Mouse (Mus musculus): ENCODE data around the gene Scgb1b27. TPM values are rescaled to one million over a fixed set of nuclear protein-coding genes. Genes with fewer than 3 reads are reported as not detected.
A peak's percentile ranks its signal among the peaks of the same experiment; 100 is the strongest.
"Not testable (repeated sequence)": the region's sequence is repeated elsewhere in the genome, so short reads cannot be mapped to it uniquely, and the experiment has no call there.

Gene Scgb1b27
- not detected in 2 replicates for polyA plus RNA-seq (2014; fragmentation: Nextera tagmentation; extraction: Ambion mirVana)

DNA sequence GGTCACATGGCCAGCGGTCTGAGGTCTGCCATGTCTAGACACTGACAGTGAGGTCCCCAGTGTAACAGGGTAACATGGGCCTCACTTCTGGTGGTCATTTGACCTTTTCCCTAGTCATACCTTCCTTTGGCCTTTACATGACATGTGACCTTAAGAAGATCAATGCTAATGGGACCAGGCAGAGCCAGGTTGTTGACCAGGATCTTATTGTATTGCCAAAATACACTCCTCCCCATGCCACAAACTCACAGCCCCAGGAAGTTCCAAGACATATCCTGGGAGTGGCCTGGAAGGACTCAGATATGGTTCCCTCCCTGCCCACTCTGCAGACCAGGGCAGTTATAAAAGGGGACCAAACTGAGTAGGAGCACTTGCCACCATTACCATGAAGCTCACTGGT lies at the start of gene Scgb1b27:
Gene Scgb1b27 (plus strand): TSS at position 301 of the 400 bp plus-strand sequence.
- H3K9me3 ChIP-seq (ENCODE audit: control insufficient read depth, low read length); H3K27me3 ChIP-seq (ENCODE audit: control insufficient read depth, insufficient read depth, low read length); H3K4me1 ChIP-seq (replicated peaks; ENCODE audit: control insufficient read depth, insufficient read depth, low read length); ATAC-seq (ENCODE audit: low FRiP score); H3K4me3 ChIP-seq (ENCODE audit: low read depth, low read length); H3K36me3 ChIP-seq (ENCODE audit: control insufficient read depth, insufficient read depth, low read length); DNase-seq (ENCODE audit: low spot score); H3K4me2 ChIP-seq (replicated peaks; ENCODE audit: low read depth, low read length); H3K9ac ChIP-seq (ENCODE audit: low read depth, low read length); H3K27ac ChIP-seq (ENCODE audit: low read depth, low read length): not testable (repeated sequence)
- 100% methylated on average over 1 of the region's 1 CpGs for WGBS

DNA sequence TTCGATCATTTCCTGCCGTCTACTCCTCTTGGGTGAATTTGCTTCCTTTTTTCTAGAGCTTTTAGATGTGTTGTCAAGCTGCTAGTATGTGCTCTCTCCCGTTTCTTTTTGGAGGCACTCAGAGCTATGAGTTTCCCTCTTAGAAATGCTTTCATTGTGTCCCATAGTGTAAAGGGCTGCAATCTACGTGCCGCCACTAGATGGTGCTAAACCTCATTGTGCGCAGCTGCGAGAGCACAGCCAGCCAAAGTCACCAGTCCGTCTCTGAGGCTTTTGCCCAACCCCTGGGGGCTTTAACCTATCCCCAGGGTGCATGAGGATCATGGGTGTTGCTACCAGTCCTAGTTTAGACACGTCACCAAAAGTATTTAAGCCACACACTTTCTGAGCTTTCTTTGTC lies 39.0 kb upstream of the Scgb1b27 start:
- 29% methylated on average over 8 of the region's 9 CpGs for WGBS

DNA sequence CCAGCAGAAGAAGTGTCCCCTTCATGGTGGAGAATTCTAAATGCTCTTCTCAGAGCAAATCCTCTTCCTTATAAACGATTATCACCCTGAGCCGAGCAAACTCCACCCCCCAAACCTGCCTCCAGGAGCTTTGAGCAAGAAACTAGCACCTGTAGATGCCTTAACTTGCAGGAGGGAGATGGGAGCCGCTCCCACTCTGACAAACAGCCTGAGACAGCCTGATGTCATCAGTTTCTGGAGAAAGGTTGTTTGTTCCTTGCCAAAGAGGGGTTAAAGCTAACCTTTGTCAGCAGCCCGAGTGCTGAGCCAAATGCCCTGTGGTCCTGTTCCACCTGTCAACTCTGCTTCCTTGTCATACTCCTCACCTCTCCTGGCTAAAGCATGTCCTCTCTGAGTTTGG lies 7.4 kb upstream of the Scgb1b27 start, which contains the start of gene Scgb2b27:
Gene Scgb2b27 (minus strand): TSS at position 101 of the 400 bp plus-strand sequence.
- Histone ChIP-seq H3K4me2 (replicated peaks; ENCODE audit: low read depth, low read length) (no peak within 1 kb of the TSS), H3K4me1 (replicated peaks; ENCODE audit: control insufficient read depth, insufficient read depth, low read length) (no peaks in the 10 kb centered on the region), H3K4me3 (ENCODE audit: low read depth, low read length) (no peak within 1 kb of the TSS), H3K9ac (ENCODE audit: low read depth, low read length) (no peak within 1 kb of the TSS), H3K27me3 (ENCODE audit: control insufficient read depth, insufficient read depth, low read length) (no peaks in the 10 kb centered on the region), H3K9me3 (ENCODE audit: control insufficient read depth, low read length) (peaks cover 15% of the 10 kb centered on the region), H3K27ac (ENCODE audit: low read depth, low read length) (no peak within 1 kb of the TSS), H3K36me3 (ENCODE audit: control insufficient read depth, insufficient read depth, low read length) (no peaks in the 10 kb centered on the region)
- WGBS: 81% methylated on average over 4 of the region's 4 CpGs
- DNase-seq (ENCODE audit: low spot score) (no peak), ATAC-seq (ENCODE audit: low FRiP score) (no peak)

More for the DNA sequence above, 39.0 kb upstream of the Scgb1b27 start:
- H3K4me3 ChIP-seq (ENCODE audit: low read depth, low read length); ATAC-seq (ENCODE audit: low FRiP score); H3K4me2 ChIP-seq (replicated peaks; ENCODE audit: low read depth, low read length); H3K4me1 ChIP-seq (replicated peaks; ENCODE audit: control insufficient read depth, insufficient read depth, low read length); H3K27ac ChIP-seq (ENCODE audit: low read depth, low read length); H3K27me3 ChIP-seq (ENCODE audit: control insufficient read depth, insufficient read depth, low read length); H3K9me3 ChIP-seq (ENCODE audit: control insufficient read depth, low read length); H3K9ac ChIP-seq (ENCODE audit: low read depth, low read length); H3K36me3 ChIP-seq (ENCODE audit: control insufficient read depth, insufficient read depth, low read length): not testable (repeated sequence)
- DNase-seq (ENCODE audit: low spot score): peak; percentile 20

DNA sequence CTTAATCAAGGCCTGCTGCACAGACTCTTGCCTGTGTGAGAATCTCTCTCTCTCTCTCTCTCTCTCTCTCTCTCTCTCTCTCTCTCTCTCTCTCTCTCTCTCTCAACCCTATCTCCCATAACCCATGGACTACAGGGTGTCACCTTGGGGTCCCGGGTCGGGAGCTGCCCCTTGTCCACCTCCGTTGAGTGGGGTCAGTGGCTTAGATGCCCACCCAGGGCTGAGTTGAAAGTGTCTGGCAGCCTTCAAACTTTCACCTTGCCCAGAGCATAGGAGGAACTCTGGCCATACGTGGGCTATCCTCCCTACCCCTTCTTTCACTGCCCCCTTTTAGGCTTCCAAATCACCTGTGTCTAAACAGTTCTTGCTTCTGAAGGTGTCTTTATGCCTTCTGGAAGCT lies 4.4 kb downstream of the Scgb1b27 start:
- no peaks in the 10 kb centered on the region for H3K36me3 ChIP-seq (ENCODE audit: control insufficient read depth, insufficient read depth, low read length)
- H3K27ac ChIP-seq (ENCODE audit: low read depth, low read length): no peak overlapping the region
- H3K9me3 ChIP-seq (ENCODE audit: control insufficient read depth, low read length): peaks cover 3% of the 10 kb centered on the region
- H3K27me3 ChIP-seq (ENCODE audit: control insufficient read depth, insufficient read depth, low read length): no peaks in the 10 kb centered on the region
- WGBS: 84% methylated on average over 4 of the region's 4 CpGs
- H3K4me1 ChIP-seq (replicated peaks; ENCODE audit: control insufficient read depth, insufficient read depth, low read length): no peaks in the 10 kb centered on the region
- DNase-seq (ENCODE audit: low spot score): no peak
- no peak overlapping the region for H3K4me2 ChIP-seq (replicated peaks; ENCODE audit: low read depth, low read length)
- no peak overlapping the region for H3K9ac ChIP-seq (ENCODE audit: low read depth, low read length)
- ATAC-seq (ENCODE audit: low FRiP score): no peak
- H3K4me3 ChIP-seq (ENCODE audit: low read depth, low read length): no peak overlapping the region

DNA sequence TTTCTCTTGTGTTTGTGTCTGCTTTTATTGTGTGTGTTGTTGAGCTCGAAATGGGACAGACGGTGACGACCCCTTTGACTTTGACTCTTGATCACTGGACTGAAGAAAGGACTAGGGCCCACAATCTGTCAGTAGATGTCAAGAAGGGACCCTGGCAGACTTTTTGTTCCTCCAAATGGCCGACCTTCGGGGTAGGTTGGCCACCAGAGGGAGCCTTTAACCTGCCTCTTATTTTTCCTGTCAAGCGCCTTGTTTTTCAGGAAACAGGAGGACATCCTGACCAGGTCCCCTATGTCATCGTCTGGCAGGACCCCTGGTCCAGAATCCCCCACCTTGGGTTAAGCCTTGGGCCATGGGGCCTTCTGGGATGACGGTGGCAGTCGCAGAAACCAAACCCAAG lies 5.9 kb downstream of the Scgb1b27 start:
- not testable (repeated sequence) for H3K9me3 ChIP-seq (ENCODE audit: control insufficient read depth, low read length); ATAC-seq (ENCODE audit: low FRiP score); H3K4me2 ChIP-seq (replicated peaks; ENCODE audit: low read depth, low read length); H3K9ac ChIP-seq (ENCODE audit: low read depth, low read length); H3K36me3 ChIP-seq (ENCODE audit: control insufficient read depth, insufficient read depth, low read length); H3K4me1 ChIP-seq (replicated peaks; ENCODE audit: control insufficient read depth, insufficient read depth, low read length); H3K27me3 ChIP-seq (ENCODE audit: control insufficient read depth, insufficient read depth, low read length); H3K27ac ChIP-seq (ENCODE audit: low read depth, low read length); H3K4me3 ChIP-seq (ENCODE audit: low read depth, low read length); DNase-seq (ENCODE audit: low spot score)
- WGBS: 86% methylated on average over 9 of the region's 9 CpGs

DNA sequence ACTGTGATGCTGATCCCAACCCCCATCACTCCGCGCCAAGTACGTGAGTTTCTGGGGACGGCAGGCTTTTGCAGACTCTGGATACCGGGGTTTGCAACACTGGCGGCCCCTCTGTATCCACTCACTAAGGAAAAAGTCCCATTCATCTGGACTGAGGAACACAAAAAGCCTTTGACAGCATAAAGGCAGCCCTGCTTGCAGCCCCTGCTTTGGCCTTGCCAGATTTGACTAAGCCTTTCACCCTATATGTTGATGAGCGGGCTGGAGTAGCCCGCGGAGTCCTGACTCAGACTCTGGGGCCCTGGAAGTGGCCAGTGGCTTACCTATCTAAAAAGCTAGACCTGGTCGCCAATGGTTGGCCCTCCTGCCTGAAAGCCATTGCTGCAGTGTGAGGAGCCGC lies 8.7 kb downstream of the Scgb1b27 start:
- DNase-seq (ENCODE audit: low spot score) (no peak), ATAC-seq (ENCODE audit: low FRiP score) (no peak)
- H3K9me3 ChIP-seq (ENCODE audit: control insufficient read depth, low read length): no peaks in the 10 kb centered on the region; the same call in 1 of the 2 replicates
- no peak overlapping the region for H3K4me3 ChIP-seq (ENCODE audit: low read depth, low read length)
- 97% methylated on average over 11 of the region's 11 CpGs for WGBS
- H3K27ac ChIP-seq (ENCODE audit: low read depth, low read length): no peak overlapping the region
- H3K4me2 ChIP-seq (replicated peaks; ENCODE audit: low read depth, low read length): no peak overlapping the region
- H3K4me1 ChIP-seq (replicated peaks; ENCODE audit: control insufficient read depth, insufficient read depth, low read length): no peaks in the 10 kb centered on the region
- H3K9ac ChIP-seq (ENCODE audit: low read depth, low read length): no peak overlapping the region
- H3K27me3 ChIP-seq (ENCODE audit: control insufficient read depth, insufficient read depth, low read length): no peaks in the 10 kb centered on the region
- no peaks in the 10 kb centered on the region for H3K36me3 ChIP-seq (ENCODE audit: control insufficient read depth, insufficient read depth, low read length)

DNA sequence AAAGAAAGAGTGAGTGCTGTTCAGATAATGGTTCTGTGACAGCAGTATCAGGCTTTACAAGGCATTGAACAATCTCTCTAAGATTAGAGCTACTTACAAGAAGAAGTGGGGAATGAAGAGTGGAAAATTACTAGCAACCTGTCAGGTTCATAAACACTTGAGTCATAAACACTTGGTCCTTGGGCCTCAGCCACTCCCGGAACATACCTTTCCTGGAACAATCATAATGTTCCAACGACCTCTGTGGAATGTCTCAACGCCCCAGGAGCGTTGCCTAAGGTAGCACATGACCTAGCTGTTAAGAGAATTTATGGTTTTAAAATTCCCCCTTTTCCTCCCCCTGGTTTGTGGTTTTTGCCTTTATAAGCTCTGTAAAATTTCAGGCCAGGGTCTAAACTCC lies 13.3 kb downstream of the Scgb1b27 start:
- not testable (repeated sequence) for H3K27ac ChIP-seq (ENCODE audit: low read depth, low read length); H3K4me2 ChIP-seq (replicated peaks; ENCODE audit: low read depth, low read length); DNase-seq (ENCODE audit: low spot score); H3K4me3 ChIP-seq (ENCODE audit: low read depth, low read length); ATAC-seq (ENCODE audit: low FRiP score); H3K27me3 ChIP-seq (ENCODE audit: control insufficient read depth, insufficient read depth, low read length); H3K9me3 ChIP-seq (ENCODE audit: control insufficient read depth, low read length); H3K36me3 ChIP-seq (ENCODE audit: control insufficient read depth, insufficient read depth, low read length); H3K9ac ChIP-seq (ENCODE audit: low read depth, low read length); H3K4me1 ChIP-seq (replicated peaks; ENCODE audit: control insufficient read depth, insufficient read depth, low read length)
- WGBS: 95% methylated on average over 2 of the region's 4 CpGs

DNA sequence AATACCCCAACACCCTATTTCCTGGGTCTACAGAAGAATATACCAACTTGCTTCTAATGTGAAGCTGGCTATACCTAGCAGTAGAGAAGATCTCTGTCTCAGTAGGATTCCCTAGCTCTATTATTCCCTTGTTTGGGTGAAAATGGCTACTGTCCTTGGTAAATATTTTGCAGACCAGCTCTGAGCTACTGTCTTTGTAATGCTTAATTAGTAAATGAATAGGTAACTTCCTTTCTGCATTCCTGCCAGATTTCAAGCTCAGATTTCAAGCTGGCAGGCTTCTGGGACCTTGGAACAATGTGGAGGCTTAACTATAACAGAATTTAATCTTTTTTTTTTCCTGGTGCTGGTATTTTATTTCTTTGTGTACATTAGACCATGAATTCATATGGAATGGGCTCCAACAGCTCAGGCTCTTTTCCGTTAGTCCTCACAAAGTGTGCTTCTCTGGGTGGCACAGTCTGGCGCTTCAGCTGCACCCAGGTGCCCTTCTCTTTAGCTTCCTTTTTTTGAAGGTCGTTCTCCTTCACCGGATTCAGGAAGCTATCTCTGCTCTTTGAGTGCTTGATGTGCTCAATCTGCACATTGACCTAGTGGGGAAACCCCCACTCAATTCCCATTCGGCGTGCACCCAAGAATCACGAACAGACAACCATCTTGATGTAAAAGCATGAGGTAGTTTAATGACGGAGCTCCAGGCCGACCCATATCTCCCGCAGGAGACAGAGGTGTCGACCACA lies 15.0 kb downstream of the Scgb1b27 start:
- not testable (repeated sequence) for H3K27me3 ChIP-seq (ENCODE audit: control insufficient read depth, insufficient read depth, low read length); H3K4me2 ChIP-seq (replicated peaks; ENCODE audit: low read depth, low read length); H3K4me3 ChIP-seq (ENCODE audit: low read depth, low read length); ATAC-seq (ENCODE audit: low FRiP score); H3K27ac ChIP-seq (ENCODE audit: low read depth, low read length); H3K36me3 ChIP-seq (ENCODE audit: control insufficient read depth, insufficient read depth, low read length); H3K9me3 ChIP-seq (ENCODE audit: control insufficient read depth, low read length); H3K9ac ChIP-seq (ENCODE audit: low read depth, low read length); H3K4me1 ChIP-seq (replicated peaks; ENCODE audit: control insufficient read depth, insufficient read depth, low read length); DNase-seq (ENCODE audit: low spot score)
- WGBS: 89% methylated on average over 11 of the region's 11 CpGs

DNA sequence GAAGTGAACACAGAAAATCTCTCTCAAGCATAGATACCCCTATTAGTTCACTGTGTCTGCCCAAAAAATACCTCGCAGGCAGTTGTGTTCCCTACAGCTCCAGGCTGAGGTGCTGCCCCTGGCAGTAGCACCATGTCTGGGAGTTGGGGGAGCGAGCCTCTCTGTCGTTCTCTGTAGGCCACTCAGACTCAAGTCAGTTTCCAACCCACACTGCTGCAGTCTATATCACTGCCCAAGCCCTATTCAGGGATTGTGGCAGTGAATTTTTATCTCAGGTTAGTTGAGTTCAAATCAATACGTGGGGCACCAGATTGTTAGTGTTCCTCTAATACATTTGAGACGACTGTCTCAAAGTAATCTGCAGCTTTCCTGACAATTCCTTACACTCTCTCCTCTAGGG lies 46.8 kb downstream of the Scgb1b27 start:
- not testable (repeated sequence) for DNase-seq (ENCODE audit: low spot score); ATAC-seq (ENCODE audit: low FRiP score); H3K4me2 ChIP-seq (replicated peaks; ENCODE audit: low read depth, low read length); H3K4me3 ChIP-seq (ENCODE audit: low read depth, low read length); H3K9me3 ChIP-seq (ENCODE audit: control insufficient read depth, low read length); H3K4me1 ChIP-seq (replicated peaks; ENCODE audit: control insufficient read depth, insufficient read depth, low read length); H3K27ac ChIP-seq (ENCODE audit: low read depth, low read length); H3K27me3 ChIP-seq (ENCODE audit: control insufficient read depth, insufficient read depth, low read length); H3K9ac ChIP-seq (ENCODE audit: low read depth, low read length); H3K36me3 ChIP-seq (ENCODE audit: control insufficient read depth, insufficient read depth, low read length)
- 75% methylated on average over 5 of the region's 5 CpGs for WGBS
